Mouse (Mus musculus) midbrain, postnatal 0 days (tissue): ENCODE data around the gene Adamts12. TPM values are rescaled to one million over a fixed set of nuclear protein-coding genes. Genes with fewer than 3 reads are reported as not detected.

Experiments
- ATAC-seq: fragments of 200-750 bp; cut with Nextera tagmentation; 2 replicates; pipeline ENCODE4 v1.8.0; 2017; ENCODE audit warnings: moderate number of reproducible peaks, mild to moderate bottlenecking, moderate TSS enrichment, moderate library complexity; ENCODE audit not compliant: low FRiP score
- DNase-seq: peaks from one replicate; pipeline ENCODE4 v3.0.0-alpha.2; 2015; ENCODE audit warnings: low spot score
- H3K27ac ChIP-seq: fragments of 300-500 bp; sonication (generic); 2 replicates; pipeline ENCODE4 v1.5.1; 2014; ENCODE audit warnings: low read depth, mild to moderate bottlenecking, low read length, mixed read lengths
- H3K27me3 ChIP-seq: fragments of 300-500 bp; sonication (generic); 2 replicates; pipeline ENCODE4 v1.6.1; 2014; ENCODE audit warnings: low read length, control low read depth, mixed read lengths; ENCODE audit not compliant: insufficient read depth
- H3K36me3 ChIP-seq: fragments of 300-500 bp; sonication (generic); 2 replicates; pipeline ENCODE4 v1.6.1; 2014; ENCODE audit warnings: low read length, control low read depth, mixed read lengths; ENCODE audit not compliant: insufficient read depth
- H3K4me1 ChIP-seq: fragments of 300-500 bp; sonication (generic); 2 replicates; pipeline ENCODE4 v1.6.1; 2014; ENCODE audit warnings: mild to moderate bottlenecking, control low read depth, antibody characterized with exemption, low read length, mixed read lengths; ENCODE audit not compliant: insufficient read depth
- H3K4me2 ChIP-seq: fragments of 300-500 bp; sonication (generic); 2 replicates; pipeline ENCODE4 v1.6.1; 2014; ENCODE audit warnings: low read depth, mild to moderate bottlenecking, low read length, mixed read lengths; ENCODE audit not compliant: poor library complexity, severe bottlenecking
- H3K4me3 ChIP-seq: fragments of 300-500 bp; sonication (generic); 2 replicates; pipeline ENCODE4 v1.5.1; 2014; ENCODE audit warnings: low read depth, mild to moderate bottlenecking, low read length, moderate library complexity
- H3K9ac ChIP-seq: fragments of 300-500 bp; sonication (generic); replicated peaks from 2 replicates; pipeline ENCODE4 v1.6.1; 2014; ENCODE audit warnings: mild to moderate bottlenecking, low read length, moderate library complexity, mixed read lengths; ENCODE audit not compliant: poor library complexity, severe bottlenecking
- H3K9me3 ChIP-seq: fragments of 300-500 bp; sonication (generic); 2 replicates; pipeline ENCODE4 v1.6.1; 2016; ENCODE audit warnings: low read length, control low read depth
- CTCF ChIP-seq: IDR thresholded peaks from 2 replicates; pipeline ENCODE4 v1.5.1; 2016; ENCODE audit warnings: antibody characterized with exemption, mild to moderate bottlenecking
- WGBS: fragments of 180-500 bp; shearing (Covaris S2); extraction: QIAGEN DNeasy Blood & Tissue Kit; methylation state at CpG from one replicate; pipeline ENCODE4 v1.1.7; 2014; 5-methylcytosine and 5-hydroxymethylcytosine counted together
- polyA plus RNA-seq: library from polyadenylated mRNA; unstranded; fragments of >200 nt; fragmentation: Nextera tagmentation; extraction: Ambion mirVana; gene quantifications from 2 replicates; pipeline ENCODE4 v1.2.1, GENCODE M21; 2015
- total RNA-seq: library from RNA; depleted of rRNA; stranded (reverse); fragments of >200 nt; gene quantifications from 2 replicates; pipeline ENCODE4 v1.2.3, GENCODE M21; 2014

Adamts12 gene
- total and polyA plus RNA-seq, 2 experiments from 2014 or later, result 0.94 to 7.4 TPM

DNA sequence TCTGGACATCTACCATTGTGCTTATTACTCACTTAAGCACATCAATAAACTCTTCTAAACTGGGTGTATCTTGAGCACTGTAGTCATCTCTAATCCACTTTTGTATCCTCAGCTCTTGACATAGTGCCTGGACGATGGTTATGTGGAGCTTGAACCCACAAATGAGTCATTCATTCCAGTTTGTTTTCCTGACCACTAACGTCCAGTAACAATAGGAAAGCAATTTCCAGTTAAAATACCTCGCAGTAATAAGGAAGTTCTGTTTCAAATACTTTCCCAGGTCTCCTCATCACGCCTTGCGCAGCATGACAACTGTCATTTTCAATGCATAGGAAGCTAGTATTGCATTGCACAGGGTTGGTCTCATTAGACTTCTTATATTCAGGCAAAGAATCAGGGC is 21.8 kb upstream of the Adamts12 start:
- ATAC-seq, result no peak
- 86% methylated on average over 5 of the region's 5 CpGs for WGBS

DNA sequence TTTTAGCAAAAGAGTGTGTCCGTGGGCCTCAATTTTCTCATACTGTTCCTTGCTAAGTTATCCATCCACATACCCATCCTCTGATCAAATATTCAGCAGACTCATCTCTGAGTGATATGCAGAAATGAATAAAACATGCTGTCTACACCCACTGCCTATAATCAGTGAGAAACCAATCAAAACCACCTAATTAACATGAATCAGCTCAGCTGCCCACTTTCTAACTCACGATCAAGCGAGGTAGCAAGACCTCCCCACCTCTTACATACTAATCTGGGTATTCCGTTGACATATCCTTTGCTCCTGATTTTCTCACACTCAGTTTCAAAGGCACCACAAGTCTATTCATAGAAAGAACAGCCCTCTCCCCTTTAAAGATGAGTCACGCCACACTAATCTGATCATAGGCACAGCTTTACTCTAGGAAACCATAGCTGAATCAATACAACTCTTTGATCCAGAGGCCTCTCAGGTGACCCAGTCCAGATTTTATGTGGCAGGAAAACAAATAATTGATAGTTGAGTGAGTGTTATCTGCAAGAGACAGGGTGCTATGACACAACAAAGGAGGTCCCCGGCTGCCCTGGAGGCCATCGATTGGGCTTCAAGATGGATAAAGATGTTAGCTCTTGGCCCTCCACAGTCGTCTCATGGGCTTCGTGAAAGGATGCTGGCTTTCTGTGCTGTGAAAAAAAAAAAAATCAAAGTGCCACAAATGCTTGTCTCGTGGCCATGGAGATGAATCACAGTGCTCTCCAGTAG is 10.7 kb upstream of the Adamts12 start:
- WGBS, result 26% methylated on average over 10 of the region's 10 CpGs
- no peaks in the 10 kb centered on the region for H3K36me3 ChIP-seq
- H3K9me3 ChIP-seq, result no peaks in the 10 kb centered on the region
- no peak overlapping the region for H3K4me3 ChIP-seq
- no peaks in the 10 kb centered on the region for H3K27me3 ChIP-seq
- 0 out of 2 replicates have a peak, but pooled peaks cover 4% of the 10 kb centered on the region for H3K4me1 ChIP-seq
- TF ChIP-seq CTCF, result no peak
- H3K9ac ChIP-seq, result no peak overlapping the region
- ATAC-seq, result no peak
- DNase-seq, result no peak
- no peak overlapping the region for H3K27ac ChIP-seq
- no peak overlapping the region for H3K4me2 ChIP-seq

More for the DNA sequence above, 21.8 kb upstream of the Adamts12 start:
- Histone ChIP-seq H3K4me1 (no peaks in the 10 kb centered on the region), H3K9ac (no peak overlapping the region), H3K27ac (no peak overlapping the region), H3K36me3 (no peaks in the 10 kb centered on the region), H3K4me2 (no peak overlapping the region), H3K9me3 (no peaks in the 10 kb centered on the region), H3K4me3 (no peak overlapping the region), H3K27me3 (peaks cover 4% of the 10 kb centered on the region)
- DNase-seq, result no peak
- TF ChIP-seq CTCF, result no peak

- Histone ChIP-seq H3K27ac (no peak overlapping the region), H3K4me2 (no peak overlapping the region), H3K9me3 (no peaks in the 10 kb centered on the region), H3K27me3 (no peaks in the 10 kb centered on the region), H3K9ac (no peak overlapping the region), H3K4me1 (0 out of 2 replicates have a peak, but pooled peaks cover 4% of the 10 kb centered on the region), H3K4me3 (no peak overlapping the region), H3K36me3 (no peaks in the 10 kb centered on the region)
- DNase-seq (no peak), ATAC-seq (no peak)
- 44% methylated on average over 7 of the region's 7 CpGs for WGBS
- no peak for TF ChIP-seq CTCF
Measured at GRCm38 (mm10) chr15:11054440-11055080, 10.0 kb upstream of the Adamts12 start.

GRCm38 (mm10) chr15:11062903-11063302 is 1.7 kb upstream of the Adamts12 start:
- no peak overlapping the region for H3K27ac ChIP-seq
- H3K9ac ChIP-seq, result no peak overlapping the region
- WGBS, result 95% methylated on average over 1 of the region's 1 CpGs
- no peaks in the 10 kb centered on the region for H3K9me3 ChIP-seq
- H3K36me3 ChIP-seq, result no peaks in the 10 kb centered on the region
- no peak overlapping the region for H3K4me3 ChIP-seq
- no peak overlapping the region for H3K4me2 ChIP-seq
- H3K4me1 ChIP-seq, result 0 out of 2 replicates have a peak, but pooled peaks cover 2% of the 10 kb centered on the region
- no peak for TF ChIP-seq CTCF
- DNase-seq, result no peak
- ATAC-seq, result no peak
- no peaks in the 10 kb centered on the region for H3K27me3 ChIP-seq

DNA sequence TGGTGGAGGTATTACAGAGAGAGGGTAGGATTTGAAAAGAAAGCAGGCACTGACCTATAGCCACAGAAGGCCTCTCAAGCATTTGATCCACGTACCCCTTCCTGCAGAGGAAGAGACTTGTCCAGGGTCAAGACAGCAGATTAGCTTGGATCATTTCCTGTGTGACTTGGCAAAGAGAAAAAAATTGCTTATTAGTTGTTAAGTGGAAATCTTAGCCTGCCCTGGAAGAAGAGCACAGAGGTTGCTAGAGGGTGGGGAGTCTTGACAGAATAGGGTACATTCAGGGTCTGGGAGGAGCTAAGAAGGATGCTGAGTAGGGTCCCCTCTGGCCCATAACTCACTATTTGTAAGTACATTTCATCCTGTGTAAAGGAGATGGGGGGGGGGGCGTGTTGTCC is 431 bp upstream of the Adamts12 start:
- Histone ChIP-seq H3K4me2 (no peak overlapping the region), H3K4me3 (no peak overlapping the region), H3K36me3 (no peaks in the 10 kb centered on the region), H3K9me3 (no peaks in the 10 kb centered on the region), H3K27ac (no peak overlapping the region), H3K4me1 (0 out of 2 replicates have a peak, but pooled peaks cover 2% of the 10 kb centered on the region), H3K27me3 (no peaks in the 10 kb centered on the region), H3K9ac (no peak overlapping the region)
- WGBS, result 15% methylated on average over 2 of the region's 2 CpGs
- ATAC-seq, result no peak
- DNase-seq, result no peak
- no peak for TF ChIP-seq CTCF

- peak overlapping the region; percentile 49 for H3K4me2 ChIP-seq
- WGBS, result 10% methylated on average over 9 of the region's 9 CpGs
- no peak for DNase-seq
- 0 out of 2 replicates have a peak, but pooled peaks cover 2% of the 10 kb centered on the region for H3K4me1 ChIP-seq
- no peak for TF ChIP-seq CTCF
- H3K36me3 ChIP-seq, result no peaks in the 10 kb centered on the region
- H3K9me3 ChIP-seq, result no peaks in the 10 kb centered on the region
- H3K27me3 ChIP-seq, result no peaks in the 10 kb centered on the region
- H3K9ac ChIP-seq, result 0 out of 2 replicates have a peak overlapping the region, but pooled peaks have one; percentile 39
- no peak for ATAC-seq
- H3K27ac ChIP-seq, result 0 out of 2 replicates have a peak overlapping the region, but pooled peaks have one; percentile 32
- peak overlapping the region; percentile 27 for H3K4me3 ChIP-seq
Measured at GRCm38 (mm10) chr15:11065528-11066171, 1.1 kb downstream of the Adamts12 start.
